Mouse (Mus musculus): Measurements from ENCODE around the gene Psmd13. TPM values are rescaled to one million over a fixed set of nuclear protein-coding genes. Genes with fewer than 3 reads are reported as not detected.
A peak's percentile ranks its signal among the peaks of the same experiment; 100 is the strongest.

Psmd13 gene
- polyA plus RNA-seq, 1 experiment from 2014 or later = 242 TPM

- Histone ChIP-seq H3K4me1 (replicated peaks; ENCODE audit: control insufficient read depth, insufficient read depth, low read length) (peaks cover 6% of the 10 kb centered on the region; the same call in 1 of the 2 replicates), H3K27ac (ENCODE audit: low read depth, low read length) (no peak within 1 kb of the TSS), H3K27me3 (ENCODE audit: control insufficient read depth, insufficient read depth, low read length) (peaks cover 52% of the 10 kb centered on the region), H3K4me3 (ENCODE audit: low read depth, low read length) (no peak within 1 kb of the TSS), H3K36me3 (ENCODE audit: control insufficient read depth, insufficient read depth, low read length) (no peaks in the 10 kb centered on the region), H3K9me3 (ENCODE audit: control insufficient read depth, low read length) (no peaks in the 10 kb centered on the region), H3K4me2 (ENCODE audit: low read depth, low read length, severe bottlenecking) (no peak within 1 kb of the TSS), H3K9ac (ENCODE audit: low read length) (no peak within 1 kb of the TSS)
- ATAC-seq (replicated peaks; ENCODE audit: low FRiP score) (no peak), DNase-seq (ENCODE audit: low spot score) (no peak)
- WGBS = 75% methylated on average over 8 of the region's 8 CpGs
These were observed 38.8 kb downstream of the Psmd13 start, which contains the start of gene Nlrp6 for GRCm38 (mm10) chr7:140920418-140921029. TSS of gene Nlrp6 (plus strand) at chr7:140920902.

GRCm38 (mm10) chr7:140921225-140921975 lies 39.6 kb downstream of the Psmd13 start:
- H3K9me3 ChIP-seq (ENCODE audit: control insufficient read depth, low read length) = no peaks in the 10 kb centered on the region
- no peak overlapping the region for H3K27ac ChIP-seq (ENCODE audit: low read depth, low read length)
- no peak overlapping the region for H3K4me3 ChIP-seq (ENCODE audit: low read depth, low read length)
- H3K4me1 ChIP-seq (replicated peaks; ENCODE audit: control insufficient read depth, insufficient read depth, low read length) = peaks cover 6% of the 10 kb centered on the region; the same call in 1 of the 2 replicates
- H3K9ac ChIP-seq (ENCODE audit: low read length) = no peak overlapping the region
- no peaks in the 10 kb centered on the region for H3K36me3 ChIP-seq (ENCODE audit: control insufficient read depth, insufficient read depth, low read length)
- DNase-seq (ENCODE audit: low spot score) (no peak), ATAC-seq (replicated peaks; ENCODE audit: low FRiP score) (no peak)
- H3K4me2 ChIP-seq (ENCODE audit: low read depth, low read length, severe bottlenecking) = no peak overlapping the region
- 29% methylated on average over 22 of the region's 22 CpGs for WGBS
- peaks cover 52% of the 10 kb centered on the region for H3K27me3 ChIP-seq (ENCODE audit: control insufficient read depth, insufficient read depth, low read length)

- H3K4me3 ChIP-seq (ENCODE audit: low read depth, low read length) = peak overlapping the region; percentile 30
- no peaks in the 10 kb centered on the region for H3K9me3 ChIP-seq (ENCODE audit: control insufficient read depth, low read length)
- peak; percentile 30; the same call in 1 of the 2 replicates for ATAC-seq (replicated peaks; ENCODE audit: low FRiP score)
- peaks cover 6% of the 10 kb centered on the region; the same call in 1 of the 2 replicates for H3K4me1 ChIP-seq (replicated peaks; ENCODE audit: control insufficient read depth, insufficient read depth, low read length)
- H3K27ac ChIP-seq (ENCODE audit: low read depth, low read length) = no peak overlapping the region
- no peaks in the 10 kb centered on the region for H3K36me3 ChIP-seq (ENCODE audit: control insufficient read depth, insufficient read depth, low read length)
- peak overlapping the region; percentile 41; the same call in 1 of the 2 replicates for H3K9ac ChIP-seq (ENCODE audit: low read length)
- whole genome bisulfite sequencing = under 1% methylated on average over 49 of the region's 49 CpGs
- DNase-seq (ENCODE audit: low spot score) = peak; percentile 70
- H3K4me2 ChIP-seq (ENCODE audit: low read depth, low read length, severe bottlenecking) = peak overlapping the region; percentile 81
- H3K27me3 ChIP-seq (ENCODE audit: control insufficient read depth, insufficient read depth, low read length) = peaks cover 52% of the 10 kb centered on the region
These were observed 40.8 kb downstream of the Psmd13 start for GRCm38 (mm10) chr7:140922398-140923069.

- ATAC-seq (replicated peaks; ENCODE audit: low FRiP score) = no peak; the same call in 1 of the 2 replicates
- peaks cover 52% of the 10 kb centered on the region for H3K27me3 ChIP-seq (ENCODE audit: control insufficient read depth, insufficient read depth, low read length)
These were observed 41.5 kb downstream of the Psmd13 start for GRCm38 (mm10) chr7:140923070-140923775.

GRCm38 (mm10) chr7:140927181-140927580 lies 45.4 kb downstream of the Psmd13 start:
- Histone ChIP-seq H3K27ac (ENCODE audit: low read depth, low read length) (no peak overlapping the region), H3K9ac (ENCODE audit: low read length) (no peak overlapping the region), H3K4me3 (ENCODE audit: low read depth, low read length) (no peak overlapping the region), H3K4me2 (ENCODE audit: low read depth, low read length, severe bottlenecking) (no peak overlapping the region), H3K27me3 (ENCODE audit: control insufficient read depth, insufficient read depth, low read length) (peaks cover 26% of the 10 kb centered on the region), H3K36me3 (ENCODE audit: control insufficient read depth, insufficient read depth, low read length) (no peaks in the 10 kb centered on the region), H3K4me1 (replicated peaks; ENCODE audit: control insufficient read depth, insufficient read depth, low read length) (peaks cover 4% of the 10 kb centered on the region; the same call in 1 of the 2 replicates), H3K9me3 (ENCODE audit: control insufficient read depth, low read length) (no peaks in the 10 kb centered on the region)
- WGBS = 92% methylated on average over 6 of the region's 6 CpGs
- no peak for ATAC-seq (replicated peaks; ENCODE audit: low FRiP score)
- DNase-seq (ENCODE audit: low spot score) = no peak

More at GRCm38 (mm10) chr7:140923070-140923775, 41.5 kb downstream of the Psmd13 start:
- Histone ChIP-seq H3K9ac (ENCODE audit: low read length) (peak overlapping the region; percentile 41), H3K27ac (ENCODE audit: low read depth, low read length) (no peak overlapping the region), H3K4me2 (ENCODE audit: low read depth, low read length, severe bottlenecking) (peak overlapping the region; percentile 81), H3K9me3 (ENCODE audit: control insufficient read depth, low read length) (no peaks in the 10 kb centered on the region), H3K36me3 (ENCODE audit: control insufficient read depth, insufficient read depth, low read length) (no peaks in the 10 kb centered on the region), H3K4me3 (ENCODE audit: low read depth, low read length) (peak overlapping the region; percentile 30), H3K4me1 (replicated peaks; ENCODE audit: control insufficient read depth, insufficient read depth, low read length) (peaks cover 6% of the 10 kb centered on the region; the same call in 1 of the 2 replicates)
- 22% methylated on average over 30 of the region's 30 CpGs for WGBS
- DNase-seq (ENCODE audit: low spot score) = no peak

- no peak overlapping the region for H3K4me2 ChIP-seq (ENCODE audit: low read depth, low read length, severe bottlenecking)
- H3K9me3 ChIP-seq (ENCODE audit: control insufficient read depth, low read length) = no peaks in the 10 kb centered on the region
- H3K9ac ChIP-seq (ENCODE audit: low read length) = no peak overlapping the region
- DNase-seq (ENCODE audit: low spot score) (no peak), ATAC-seq (replicated peaks; ENCODE audit: low FRiP score) (no peak)
- peaks cover 2% of the 10 kb centered on the region; the same call in 1 of the 2 replicates for H3K4me1 ChIP-seq (replicated peaks; ENCODE audit: control insufficient read depth, insufficient read depth, low read length)
- 42% methylated on average over 3 of the region's 3 CpGs for WGBS
- H3K4me3 ChIP-seq (ENCODE audit: low read depth, low read length) = no peak overlapping the region
- no peak overlapping the region for H3K27ac ChIP-seq (ENCODE audit: low read depth, low read length)
- no peaks in the 10 kb centered on the region for H3K36me3 ChIP-seq (ENCODE audit: control insufficient read depth, insufficient read depth, low read length)
- H3K27me3 ChIP-seq (ENCODE audit: control insufficient read depth, insufficient read depth, low read length) = no peaks in the 10 kb centered on the region
These were observed 56.7 kb downstream of the Psmd13 start for GRCm38 (mm10) chr7:140938436-140938835.

GRCm38 (mm10) chr7:140938896-140939295 lies 57.1 kb downstream of the Psmd13 start:
- no peaks in the 10 kb centered on the region for H3K9me3 ChIP-seq (ENCODE audit: control insufficient read depth, low read length)
- H3K9ac ChIP-seq (ENCODE audit: low read length) = no peak overlapping the region
- no peak overlapping the region for H3K4me2 ChIP-seq (ENCODE audit: low read depth, low read length, severe bottlenecking)
- no peaks in the 10 kb centered on the region for H3K36me3 ChIP-seq (ENCODE audit: control insufficient read depth, insufficient read depth, low read length)
- no peak for ATAC-seq (replicated peaks; ENCODE audit: low FRiP score)
- peaks cover 2% of the 10 kb centered on the region; the same call in 1 of the 2 replicates for H3K4me1 ChIP-seq (replicated peaks; ENCODE audit: control insufficient read depth, insufficient read depth, low read length)
- 21% methylated on average over 2 of the region's 2 CpGs for WGBS
- DNase-seq (ENCODE audit: low spot score) = no peak
- no peak overlapping the region for H3K27ac ChIP-seq (ENCODE audit: low read depth, low read length)
- no peak overlapping the region for H3K4me3 ChIP-seq (ENCODE audit: low read depth, low read length)
- no peaks in the 10 kb centered on the region for H3K27me3 ChIP-seq (ENCODE audit: control insufficient read depth, insufficient read depth, low read length)

- no peak overlapping the region for H3K4me2 ChIP-seq (ENCODE audit: low read depth, low read length, severe bottlenecking)
- peak overlapping the region; percentile 16; the same call in 1 of the 2 replicates for H3K9ac ChIP-seq (ENCODE audit: low read length)
- no peaks in the 10 kb centered on the region for H3K9me3 ChIP-seq (ENCODE audit: control insufficient read depth, low read length)
- no peak overlapping the region for H3K27ac ChIP-seq (ENCODE audit: low read depth, low read length)
- no peaks in the 10 kb centered on the region for H3K36me3 ChIP-seq (ENCODE audit: control insufficient read depth, insufficient read depth, low read length)
- no peak overlapping the region for H3K4me3 ChIP-seq (ENCODE audit: low read depth, low read length)
- DNase-seq (ENCODE audit: low spot score) (peak; percentile 71), ATAC-seq (replicated peaks; ENCODE audit: low FRiP score) (no peak)
- 15% methylated on average over 8 of the region's 8 CpGs for WGBS
- H3K4me1 ChIP-seq (replicated peaks; ENCODE audit: control insufficient read depth, insufficient read depth, low read length) = peaks cover 2% of the 10 kb centered on the region; the same call in 1 of the 2 replicates
- H3K27me3 ChIP-seq (ENCODE audit: control insufficient read depth, insufficient read depth, low read length) = no peaks in the 10 kb centered on the region
These were observed 58.0 kb downstream of the Psmd13 start for GRCm38 (mm10) chr7:140939669-140940171.

All from forebrain, embryonic 11.5 days (tissue).